Mouse (Mus musculus) CH12.LX (cell line): ENCODE measurements around the gene Ugcg.

Experiments
- CTCF ChIP-seq, 2 experiments: IDR thresholded peaks in 1 of 2; conservative IDR thresholded peaks in 1 of 2; 2 replicates each; pipeline ENCODE4 v1.5.1; 2011 to 2012; ENCODE audit warnings: low read depth in 2 of 2, low read length in 2 of 2, improper control_type of control experiment in 1 of 2, inconsistent platforms in 1 of 2, mild to moderate bottlenecking in 1 of 2, moderate library complexity in 1 of 2
- GABPA ChIP-seq: IDR thresholded peaks from 2 replicates; pipeline ENCODE4 v1.6.1; 2012; ENCODE audit warnings: low read depth, low read length, improper control_type of control experiment, inconsistent platforms; ENCODE audit not compliant: insufficient replicate concordance
- MAX ChIP-seq: IDR thresholded peaks from 2 replicates; pipeline ENCODE4 v1.6.1; 2011; ENCODE audit warnings: low read length, improper control_type of control experiment
- MEF2A ChIP-seq: IDR thresholded peaks from 2 replicates; pipeline ENCODE4 v1.6.1; 2014; ENCODE audit warnings: low read depth, mild to moderate bottlenecking, inconsistent platforms, low read length, improper control_type of control experiment, borderline replicate concordance
- NRF1 ChIP-seq: IDR thresholded peaks from 2 replicates; pipeline ENCODE4 v1.6.1; 2014; ENCODE audit warnings: low read depth, mild to moderate bottlenecking, inconsistent platforms, low read length, improper control_type of control experiment, moderate library complexity
- POLR2A ChIP-seq: IDR thresholded peaks from 2 replicates; pipeline ENCODE4 v1.6.1; 2011; ENCODE audit warnings: low read depth, mild to moderate bottlenecking, improper control_type of control experiment, low read length
- RAD21 ChIP-seq: IDR thresholded peaks from 2 replicates; pipeline ENCODE4 v1.6.1; 2011; ENCODE audit warnings: low read depth, mild to moderate bottlenecking, low read length, improper control_type of control experiment, moderate library complexity
- SMC3 ChIP-seq: IDR thresholded peaks from 2 replicates; pipeline ENCODE4 v1.6.1; 2011; ENCODE audit warnings: low read depth, low read length, improper control_type of control experiment
- UBTF ChIP-seq: IDR thresholded peaks from 2 replicates; pipeline ENCODE4 v1.6.1; 2012; ENCODE audit warnings: low read depth, mild to moderate bottlenecking, inconsistent platforms, low read length, improper control_type of control experiment, moderate library complexity
- ZNF384 ChIP-seq: IDR thresholded peaks from 2 replicates; pipeline ENCODE4 v1.6.1; 2012; ENCODE audit warnings: low read depth, low read length, improper control_type of control experiment, inconsistent platforms

DNA sequence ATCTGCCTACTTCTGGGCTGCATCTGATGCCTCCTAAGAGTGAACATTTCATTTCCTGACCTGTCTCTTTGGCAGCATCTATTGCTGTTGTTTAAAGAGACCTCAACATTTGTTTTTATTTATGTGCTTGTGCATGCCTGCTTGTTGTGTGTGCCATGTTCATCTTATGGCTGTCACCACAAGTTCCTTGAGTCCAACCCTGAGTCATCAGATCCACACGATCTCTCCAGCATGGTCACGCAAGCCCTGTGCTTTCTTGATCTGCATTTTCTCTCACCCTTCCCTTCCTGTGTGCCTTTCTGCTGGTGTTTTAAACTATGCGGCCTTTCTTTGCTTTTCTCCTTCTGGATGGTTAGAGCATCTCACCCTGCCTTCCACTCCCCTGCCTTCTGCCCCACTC lies 11.6 kb downstream of the Ugcg start:
- TF ChIP-seq RAD21 (no peak), GABPA (no peak), MEF2A (no peak), MAX (no peak), SMC3 (no peak), UBTF (no peak), NRF1 (no peak), POLR2A (no peak), ZNF384 (no peak), CTCF (conservative IDR thresholded peaks at IDR 0.05 in 1 of 2, IDR thresholded peaks at IDR 0.05 in 1 of 2; ENCODE audit: low read depth in 2 of 2, low read length in 2 of 2) (no peak)
